Mouse (Mus musculus) frontal cortex, adult (tissue): ENCODE measurements around the gene Fam160b1.

Experiments
- ATAC-seq: cut with Nextera tagmentation; 2 replicates; pipeline ENCODE4 v1.9.2; 2017; ENCODE audit warnings: mild to moderate bottlenecking, moderate library complexity, mixed read lengths; ENCODE audit not compliant: low TSS enrichment

Gene Fam160b1

DNA sequence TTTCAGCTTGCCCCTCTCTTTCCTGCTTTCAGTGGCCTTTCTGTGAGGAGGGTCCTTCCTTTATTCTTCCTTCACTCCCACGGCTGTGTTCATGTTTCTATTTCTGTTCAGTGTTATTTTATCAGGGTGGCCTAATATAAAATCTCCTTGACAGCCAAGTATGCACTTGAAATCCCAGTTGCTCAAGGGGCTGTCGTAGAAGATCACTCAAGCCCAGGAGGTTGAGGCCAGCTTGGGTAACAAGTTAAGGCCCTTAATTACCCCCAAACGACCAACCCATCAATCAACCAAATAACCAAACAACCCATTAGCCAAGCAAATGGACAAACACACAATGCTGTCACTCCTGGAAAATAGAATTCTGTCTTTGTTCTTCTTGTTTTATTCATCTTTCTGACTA, 62.9 kb downstream of the Fam160b1 start:
- ATAC-seq = no peak

DNA sequence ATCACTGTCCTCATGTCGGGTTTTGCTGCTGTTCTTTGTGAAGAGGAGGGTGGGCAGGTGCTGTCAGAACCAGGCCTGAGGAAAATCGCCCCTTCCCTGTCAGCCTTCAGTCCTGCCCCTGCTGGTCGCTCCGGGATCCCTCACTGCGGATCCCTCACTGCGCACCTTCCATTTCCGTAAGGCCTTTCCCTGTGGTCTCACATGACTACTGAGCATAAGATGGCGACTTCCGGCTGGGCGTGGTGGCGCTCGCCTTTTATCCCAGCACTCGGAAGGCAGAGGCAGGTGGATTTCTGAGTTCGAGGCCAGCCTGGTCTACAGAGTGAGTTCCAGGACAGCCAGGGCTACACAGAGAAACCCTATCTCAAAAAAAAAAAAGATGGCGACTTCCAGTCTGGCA, 64.8 kb downstream of the Fam160b1 start:
- ATAC-seq = no peak

DNA sequence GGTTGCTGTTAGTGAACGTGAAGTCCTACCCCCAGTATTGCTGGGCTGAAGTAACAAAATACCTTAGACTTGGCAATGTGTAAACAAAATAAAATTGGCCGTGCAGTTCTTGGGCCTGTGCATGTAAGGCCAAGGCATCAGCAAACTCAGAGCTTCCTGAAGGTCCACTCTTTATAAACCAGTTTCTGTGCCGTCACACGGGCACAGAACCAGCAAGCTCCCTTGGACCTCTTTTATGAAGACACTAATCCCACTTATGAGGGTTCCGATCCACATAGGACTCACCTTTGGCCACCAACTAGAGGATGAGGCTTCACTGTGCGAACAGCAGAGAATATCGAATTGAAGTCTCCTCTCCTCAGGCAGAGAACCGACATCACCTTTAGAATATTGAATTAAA, 66.4 kb downstream of the Fam160b1 start:
- ATAC-seq = no peak

DNA sequence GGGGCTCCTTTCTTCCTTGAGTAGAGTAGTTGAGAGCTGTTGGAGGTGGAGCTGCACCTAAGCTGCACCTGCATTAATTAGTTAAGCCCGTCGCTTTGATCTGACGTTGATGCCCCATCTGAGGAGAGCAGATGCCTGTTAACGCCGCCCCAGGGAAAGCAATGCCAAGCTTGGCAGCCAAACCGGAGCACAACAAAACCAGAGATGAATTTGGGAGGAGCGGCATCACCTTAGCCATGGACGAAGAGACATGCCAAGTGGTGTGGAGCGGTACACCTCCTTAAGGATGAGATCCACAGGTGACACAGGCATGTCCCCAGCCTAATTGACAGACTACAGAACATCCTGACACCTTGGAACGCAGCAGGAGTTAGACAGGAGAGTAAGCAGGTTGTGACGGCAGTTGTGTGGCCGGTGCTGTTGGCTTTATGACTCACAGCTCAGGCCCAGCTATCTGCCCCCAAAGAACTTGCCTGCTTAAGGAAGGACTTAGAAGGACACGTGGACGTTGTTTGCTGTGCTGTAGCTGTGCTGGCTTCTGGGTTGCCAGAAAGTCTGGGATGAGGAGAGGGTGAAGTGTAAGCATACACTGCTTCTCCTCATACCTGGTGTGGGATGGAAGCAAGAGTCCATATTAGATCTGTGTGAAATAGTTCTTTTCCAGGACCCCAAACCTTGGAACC, 67.4 kb downstream of the Fam160b1 start:
- ATAC-seq = no peak

DNA sequence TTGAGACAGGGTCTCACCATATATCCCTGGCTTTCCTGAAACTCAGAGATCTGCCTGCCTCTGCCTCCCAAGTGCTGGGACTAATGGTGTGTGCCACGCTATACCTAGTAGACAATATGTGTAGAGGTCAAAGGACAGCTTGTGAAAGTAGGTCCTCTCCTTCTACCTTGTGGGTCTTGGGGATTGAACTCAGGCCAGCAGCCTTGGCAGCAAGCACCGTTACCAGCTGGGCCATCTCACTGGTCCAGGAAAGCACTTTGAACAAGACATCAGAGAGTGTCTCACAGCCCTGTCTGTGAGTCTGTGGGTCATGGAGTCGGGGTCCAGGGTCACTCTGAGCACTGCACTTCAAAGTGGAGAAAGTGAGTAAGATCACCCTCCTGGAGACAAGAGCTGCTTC, 68.2 kb downstream of the Fam160b1 start:
- no peak for ATAC-seq

DNA sequence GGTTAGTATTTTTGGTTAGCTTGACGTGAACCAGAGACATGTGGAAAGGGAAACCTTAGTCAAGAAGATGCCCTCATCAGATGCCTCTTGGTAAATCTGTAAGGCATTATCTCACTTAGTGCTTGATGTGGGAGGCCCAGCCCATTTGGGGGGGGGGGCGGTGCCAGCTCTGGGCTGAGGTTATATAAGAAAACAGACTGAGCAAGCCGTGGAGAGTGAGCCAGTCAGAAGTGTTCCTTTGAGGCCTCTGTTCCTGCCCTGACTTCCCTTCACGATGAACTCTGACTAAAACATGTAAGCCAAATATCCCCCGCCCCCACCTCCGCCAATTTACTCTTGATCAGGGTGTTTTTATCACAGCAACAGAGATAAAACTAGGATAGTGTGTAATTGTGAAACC, 69.4 kb downstream of the Fam160b1 start:
- no peak for ATAC-seq

DNA sequence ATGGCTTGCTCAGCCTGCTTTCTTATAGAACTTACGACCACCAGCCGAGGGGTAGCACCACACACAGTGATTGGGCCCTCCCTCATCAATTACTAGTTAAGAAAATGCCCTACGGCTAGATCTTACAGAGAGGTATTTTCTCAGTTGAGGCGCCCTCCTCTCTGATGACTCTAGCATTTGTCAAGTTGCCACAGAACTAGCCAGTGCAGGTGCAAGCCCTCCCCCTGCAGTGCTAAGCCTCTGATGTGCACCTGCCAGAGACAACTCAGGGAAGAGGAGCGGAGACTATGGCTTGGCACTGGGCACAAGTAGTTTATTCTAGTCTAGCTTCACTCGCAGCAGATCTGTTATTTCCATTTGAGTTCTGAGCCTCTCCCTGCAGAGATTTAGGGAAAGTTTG, 71.0 kb downstream of the Fam160b1 start:
- ATAC-seq = no peak

DNA sequence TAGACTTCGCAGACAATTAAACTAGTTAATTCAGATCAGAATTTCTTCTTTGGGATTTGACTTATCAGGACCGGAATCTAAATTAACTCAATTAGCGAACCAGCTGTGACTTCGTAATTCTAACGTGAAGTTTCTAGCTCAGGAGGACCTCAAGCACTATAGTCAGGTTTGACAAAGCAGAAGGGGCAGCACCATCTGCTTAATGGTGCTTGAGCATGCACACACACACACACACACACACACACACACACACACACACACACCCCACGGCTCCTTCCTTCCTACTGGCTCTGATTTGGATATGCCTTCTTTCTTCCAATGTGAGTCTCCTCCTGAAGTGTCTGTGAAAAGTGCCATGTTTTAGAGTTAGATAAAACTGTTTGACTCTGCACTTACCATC, 73.5 kb downstream of the Fam160b1 start:
- no peak for ATAC-seq

DNA sequence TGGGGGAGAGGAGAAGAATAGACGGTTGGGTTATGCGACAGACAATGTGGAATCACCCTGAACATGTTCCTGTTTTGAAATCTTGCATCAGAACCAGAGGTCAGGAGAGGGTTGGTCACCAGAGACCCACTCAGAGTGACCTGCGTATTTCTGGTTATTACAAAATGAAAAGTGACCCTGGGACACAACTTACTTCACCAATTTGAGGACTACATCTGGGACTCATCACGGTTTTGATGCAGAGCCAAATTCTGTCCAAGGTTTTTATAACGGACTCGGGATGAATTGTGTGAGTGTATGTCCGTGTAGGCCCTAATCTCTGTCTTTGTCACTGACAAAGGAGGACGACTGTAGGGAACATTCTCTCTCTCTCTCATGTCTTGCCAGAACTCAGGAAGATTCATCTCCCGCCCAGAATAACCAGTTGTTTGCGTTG, 76.1 kb downstream of the Fam160b1 start:
- no peak for ATAC-seq

DNA sequence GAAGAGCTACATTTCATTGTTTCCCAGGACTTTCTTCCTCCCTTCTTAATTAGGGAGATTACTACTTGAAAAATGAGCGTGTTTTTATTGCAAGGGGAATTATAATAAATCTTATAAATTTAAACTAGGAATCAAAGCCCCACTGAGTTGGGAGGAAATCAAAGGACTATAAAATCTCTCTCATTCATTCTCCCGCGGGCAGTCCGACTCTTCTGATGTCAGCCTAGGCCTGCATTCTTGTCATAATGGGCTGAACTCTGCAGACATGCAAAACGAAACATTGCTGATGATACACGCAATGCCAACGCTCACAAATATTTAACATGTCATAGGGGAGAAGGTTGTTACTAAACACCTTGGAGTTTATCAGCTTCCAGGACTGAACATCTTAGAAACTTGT, 76.6 kb downstream of the Fam160b1 start:
- no peak for ATAC-seq
